Mouse (Mus musculus) neural tube, postnatal 0 days (tissue): ENCODE results near the gene Tnfrsf19. TPM values are rescaled to one million over a fixed set of nuclear protein-coding genes. Genes with fewer than 3 reads are reported as not detected.

Experiments used
- polyA plus RNA-seq: library from polyadenylated mRNA; unstranded; fragments of >200 nt; fragmentation: Nextera tagmentation; extraction: Ambion mirVana; gene quantifications from 2 replicates; pipeline ENCODE4 v1.2.1, GENCODE M21; 2015

Gene Tnfrsf19
- 30.6 and 31.0 TPM in 2 replicates for polyA plus RNA-seq

DNA sequence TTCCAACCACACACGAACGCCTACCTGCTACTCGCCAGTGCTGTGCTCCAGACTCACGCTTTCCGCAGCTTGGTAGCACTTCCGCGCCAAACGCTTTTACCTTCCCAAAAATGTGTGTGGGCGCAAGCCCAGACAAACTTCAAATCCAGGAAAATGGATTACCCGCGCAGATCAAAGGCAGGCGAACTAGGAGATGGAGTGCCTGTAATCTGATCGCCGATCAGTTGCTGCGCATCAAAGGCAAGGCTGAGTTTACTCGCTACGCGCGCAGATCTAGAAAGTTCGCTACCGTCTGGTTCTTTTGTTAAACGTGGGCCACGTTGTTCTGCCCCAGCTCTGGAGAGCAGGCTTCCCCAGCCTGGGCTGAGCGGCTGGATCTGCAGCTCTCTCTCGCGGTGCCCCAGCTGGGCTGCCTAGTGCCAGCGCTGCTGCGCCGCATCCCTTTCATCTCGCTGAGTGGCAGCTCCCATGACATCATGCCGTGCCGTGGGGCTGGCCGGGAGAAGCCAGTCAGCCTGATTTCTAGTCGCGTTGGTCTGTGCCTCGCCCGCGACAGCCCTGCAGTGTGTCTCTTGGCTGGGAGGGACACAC is at the start of gene Tnfrsf19:
TSS of gene Tnfrsf19 (minus strand) at position 400 of the 591 bp plus-strand sequence.

Other genes with a start within 250 kb of the Tnfrsf19 start
- gene Sacs, start 92.0 kb upstream of the Tnfrsf19 start, polyA plus RNA-seq = 8.9 and 9.6 TPM in 2 replicates
- 0.75 and 0.83 TPM in 2 replicates for gene Sgcg, start 212.0 kb upstream of the Tnfrsf19 start, polyA plus RNA-seq